Mouse (Mus musculus) testis, adult 2 months (tissue): ENCODE data around the gene Gpr158.

Experiments used
- CTCF ChIP-seq: fragments of 200-500 bp; IDR thresholded peaks from 2 replicates; pipeline ENCODE4 v1.5.1; 2012; ENCODE audit warnings: low read depth, mild to moderate bottlenecking, inconsistent platforms, low read length, moderate library complexity; ENCODE audit not compliant: control insufficient read depth, insufficient read depth, insufficient replicate concordance
- POLR2A ChIP-seq: fragments of 200-500 bp; IDR thresholded peaks from 2 replicates; pipeline ENCODE4 v1.6.1; 2012; ENCODE audit warnings: low read depth, mild to moderate bottlenecking, inconsistent platforms, low read length, moderate library complexity; ENCODE audit not compliant: control insufficient read depth

- TF ChIP-seq CTCF (no peak), POLR2A (no peak)
Measured at GRCm38 (mm10) chr2:21619180-21619579, 251.8 kb downstream of the Gpr158 start.
